In genomic region chr8:46747311-46747980, GRCm38 (mm10) we compare ENCODE assay signal across 16 mouse cellular contexts. TPM values are rescaled to one million over a fixed set of nuclear protein-coding genes. Genes with fewer than 3 reads are reported as not detected.
A peak's percentile ranks its signal among the peaks of the same experiment; 100 is the strongest.
DNase-seq lines count a peak whose midpoint lies in the region.
"Had no signal": no experiment of that assay in that cellular context is flagged by ENCODE, and none has a peak within 500 bp of the region (broad histone marks: within the 10 kb centered on the region; RNA-seq: fewer than 3 reads in every experiment).

No protein-coding gene starts in this region.

- DNase-seq in heart, adult 11 months, result peak; percentile 69
- no peak for DNase-seq in heart, adult 9 months (ENCODE audit: low spot score in 2 of 2)
- DNase-seq in thymus, postnatal 0 days (ENCODE audit: low spot score), result peak; percentile 53
- no peak for DNase-seq in thymus, adult 18-20 months
- peak; percentile 60 for DNase-seq in mesoderm, embryonic 11.5 days (ENCODE audit: low read depth, low spot score)
- peak; percentile 63 for DNase-seq in thymus, postnatal 4 days
- no peak for DNase-seq in right cerebral cortex, postnatal 36 days (ENCODE audit: low spot score in 2 of 2)
- DNase-seq in left cerebral cortex, postnatal 25 days (ENCODE audit: low spot score in 2 of 2), result no peak
- DNase-seq: adrenal gland, postnatal 25 days; cerebellum, adult 8-10 months; heart, postnatal 4 days; kidney, adult 9 months; kidney, postnatal 36 days; layer of hippocampus, adult 9-11 months; liver, postnatal 0 days; right cerebral cortex, adult 18-20 months had no signal

- intact Hi-C loops in left cerebral cortex, postnatal 25 days (cut with DNase I), result no loop called here

RNA-seq across cellular contexts. Expression of gene Irf2, which starts 7.9 kb away (rescaled TPM):
- polyA plus RNA-seq in thymus, postnatal 0 days (2015; fragmentation: Nextera tagmentation; extraction: Ambion mirVana), result 54.9 and 57.8 TPM in 2 replicates
- total RNA-seq in left cerebral cortex, postnatal 25 days (2021), result 10 to 100 TPM; 52.0 to 58.4 TPM

Comparison
In these comparisons a context has a peak if more than half of its experiments do, and no peak if none do; other contexts are left out.
1. DNase-seq: peak in heart, adult 11 months (single experiment), thymus, postnatal 0 days (single experiment), mesoderm, embryonic 11.5 days (single experiment) and thymus, postnatal 4 days (single experiment); none in heart, adult 9 months (0 of 2), thymus, adult 18-20 months (0 of 2), right cerebral cortex, postnatal 36 days (0 of 2) and left cerebral cortex, postnatal 25 days (0 of 2).